Mouse (Mus musculus) megakaryocyte, embryonic 14.5 days (primary cell): ENCODE results near the gene Anapc16. TPM values are rescaled to one million over a fixed set of nuclear protein-coding genes. Genes with fewer than 3 reads are reported as not detected.

ENCODE experiments used
- H3K27me3 ChIP-seq: replicated peaks from 2 replicates; pipeline ENCODE3; 2012; ENCODE audit warnings: inconsistent platforms
- H3K36me3 ChIP-seq: replicated peaks from 2 replicates; pipeline ENCODE3; 2012; ENCODE audit warnings: low read length, inconsistent platforms, mixed read lengths
- H3K4me1 ChIP-seq: 2 replicates; pipeline ENCODE4 v1.6.1; 2012; ENCODE audit warnings: inconsistent platforms
- H3K4me3 ChIP-seq: replicated peaks from 2 replicates; pipeline ENCODE3; 2012; ENCODE audit warnings: moderate library complexity, mild to moderate bottlenecking, inconsistent platforms
- H3K9me3 ChIP-seq: 2 replicates; pipeline ENCODE4 v1.6.1; 2012; ENCODE audit warnings: inconsistent platforms
- FLI1 ChIP-seq: IDR thresholded peaks from 2 replicates; pipeline ENCODE4 v1.6.1; 2012; ENCODE audit warnings: low read length, inconsistent platforms, mixed read lengths
- GATA1 ChIP-seq: IDR thresholded peaks from 3 replicates; pipeline ENCODE4 v1.6.1; 2012; ENCODE audit warnings: mixed read lengths, low read length, inconsistent platforms, borderline replicate concordance
- polyA plus RNA-seq: library from polyadenylated mRNA; stranded (reverse); fragments of >175 nt; gene quantifications from 2 replicates; pipeline ENCODE4 v1.2.3, GENCODE M21; 2012; ENCODE audit warnings: low replicate concordance; ENCODE audit not compliant: insufficient read depth

The Anapc16 gene
- polyA plus RNA-seq, 1 experiment: 169 TPM

GRCm38 (mm10) chr10:59974191-59974664 lies 28.7 kb downstream of the Anapc16 start:
- Histone ChIP-seq H3K9me3 (no peaks in the 10 kb centered on the region), H3K4me3 (peak overlapping the region; percentile 83), H3K27me3 (no peaks in the 10 kb centered on the region), H3K36me3 (no peaks in the 10 kb centered on the region), H3K4me1 (peaks cover 90% of the 10 kb centered on the region)
- TF ChIP-seq FLI1 (no peak), GATA1 (no peak)

GRCm38 (mm10) chr10:59973400-59973799 lies 29.5 kb downstream of the Anapc16 start:
- Histone ChIP-seq H3K4me3 (no peak overlapping the region), H3K36me3 (no peaks in the 10 kb centered on the region), H3K4me1 (peaks cover 81% of the 10 kb centered on the region), H3K27me3 (no peaks in the 10 kb centered on the region), H3K9me3 (no peaks in the 10 kb centered on the region)
- no peak for TF ChIP-seq FLI1

DNA sequence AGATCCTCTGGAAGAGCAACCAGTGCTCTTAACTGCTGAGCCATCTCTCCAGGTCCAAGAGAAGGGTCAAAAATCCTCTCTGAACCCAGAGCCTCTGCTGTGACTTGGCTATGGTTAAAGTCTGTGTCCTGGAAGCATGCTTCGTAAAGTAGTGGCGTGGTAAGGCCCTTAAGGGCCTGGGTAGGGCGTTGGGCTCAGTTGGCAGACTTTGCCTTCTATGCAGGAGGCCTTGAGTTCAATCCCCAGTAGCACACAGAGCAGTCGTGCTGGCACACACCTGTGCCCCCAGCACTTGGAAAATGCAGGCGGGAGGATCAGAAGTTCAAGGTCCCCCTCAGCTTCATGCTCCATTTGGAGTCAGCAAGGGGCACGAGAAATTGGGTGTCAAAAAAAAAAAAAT lies 29.9 kb downstream of the Anapc16 start:
- Histone ChIP-seq H3K9me3 (no peaks in the 10 kb centered on the region), H3K4me1 (peaks cover 78% of the 10 kb centered on the region), H3K27me3 (no peaks in the 10 kb centered on the region), H3K4me3 (no peak overlapping the region), H3K36me3 (no peaks in the 10 kb centered on the region)
- TF ChIP-seq FLI1: no peak
- no peak for TF ChIP-seq GATA1

- no peaks in the 10 kb centered on the region for H3K27me3 ChIP-seq
- no peak overlapping the region for H3K4me3 ChIP-seq
- peaks cover 2% of the 10 kb centered on the region for H3K9me3 ChIP-seq
- TF ChIP-seq FLI1 (no peak), GATA1 (no peak)
- no peaks in the 10 kb centered on the region for H3K36me3 ChIP-seq
- peaks cover 77% of the 10 kb centered on the region for H3K4me1 ChIP-seq
Observed at GRCm38 (mm10) chr10:59972534-59972933, 30.4 kb downstream of the Anapc16 start.

DNA sequence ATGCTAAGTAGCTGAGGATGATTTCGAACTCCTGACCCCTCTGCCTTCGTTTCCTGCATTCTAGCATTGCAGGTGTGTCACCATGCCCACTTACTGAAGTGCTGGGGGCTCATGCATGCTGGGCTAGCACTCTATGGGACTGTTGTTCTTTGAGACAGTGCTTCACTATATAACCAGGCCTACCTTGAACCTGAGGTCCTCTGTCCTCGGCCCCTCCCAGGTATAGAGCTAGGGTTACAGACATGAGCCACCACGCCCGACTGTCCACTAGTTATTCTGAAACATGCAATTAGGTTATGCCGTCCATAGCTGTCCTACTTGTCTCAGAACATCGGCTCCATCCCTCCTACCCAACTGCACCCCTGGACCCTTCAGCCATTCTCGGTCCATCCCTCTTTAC lies 31.1 kb downstream of the Anapc16 start:
- Histone ChIP-seq H3K36me3 (peaks cover 3% of the 10 kb centered on the region), H3K27me3 (no peaks in the 10 kb centered on the region), H3K9me3 (peaks cover 9% of the 10 kb centered on the region), H3K4me3 (no peak overlapping the region), H3K4me1 (peaks cover 70% of the 10 kb centered on the region)
- TF ChIP-seq GATA1 (no peak), FLI1 (no peak)

GRCm38 (mm10) chr10:59970450-59971062 lies 32.4 kb downstream of the Anapc16 start:
- no peaks in the 10 kb centered on the region for H3K27me3 ChIP-seq
- peak overlapping the region; percentile 92 for H3K4me3 ChIP-seq
- H3K36me3 ChIP-seq: peaks cover 3% of the 10 kb centered on the region
- no peak for TF ChIP-seq GATA1
- no peak for TF ChIP-seq FLI1
- peaks cover 11% of the 10 kb centered on the region for H3K9me3 ChIP-seq
- H3K4me1 ChIP-seq: peaks cover 67% of the 10 kb centered on the region

GRCm38 (mm10) chr10:59969821-59970449 lies 33.0 kb downstream of the Anapc16 start:
- Histone ChIP-seq H3K4me1 (peaks cover 68% of the 10 kb centered on the region), H3K36me3 (peaks cover 3% of the 10 kb centered on the region), H3K9me3 (peaks cover 11% of the 10 kb centered on the region), H3K4me3 (peak overlapping the region; percentile 92), H3K27me3 (no peaks in the 10 kb centered on the region)
- TF ChIP-seq GATA1: no peak
- no peak for TF ChIP-seq FLI1

- peaks cover 11% of the 10 kb centered on the region for H3K9me3 ChIP-seq
- H3K4me1 ChIP-seq: peaks cover 61% of the 10 kb centered on the region
- peaks cover 3% of the 10 kb centered on the region for H3K36me3 ChIP-seq
- no peak for TF ChIP-seq FLI1
- TF ChIP-seq GATA1: no peak
- no peaks in the 10 kb centered on the region for H3K27me3 ChIP-seq
- no peak overlapping the region for H3K4me3 ChIP-seq
Observed at GRCm38 (mm10) chr10:59967309-59967942, 35.5 kb downstream of the Anapc16 start.

DNA sequence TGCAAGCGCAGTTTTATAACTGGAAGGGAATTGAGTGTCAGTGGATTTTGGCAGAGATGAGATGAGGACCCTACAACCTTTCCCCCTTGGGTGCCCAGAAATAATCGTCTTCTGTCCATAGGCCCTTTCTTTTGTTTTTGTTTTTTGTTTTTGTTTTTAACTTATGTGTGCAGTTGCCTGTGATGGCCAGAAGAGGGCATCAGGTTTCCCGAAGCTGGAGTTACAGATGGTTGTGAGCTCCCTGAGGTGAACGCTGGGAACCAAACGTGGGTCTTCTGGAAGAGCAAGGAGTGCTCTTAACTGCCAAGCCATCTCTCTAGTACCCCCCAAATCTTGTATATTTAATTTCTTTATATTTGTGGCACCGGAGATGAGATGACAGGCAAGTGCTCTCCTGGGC lies 36.2 kb downstream of the Anapc16 start:
- Histone ChIP-seq H3K27me3 (no peaks in the 10 kb centered on the region), H3K4me1 (peaks cover 54% of the 10 kb centered on the region), H3K4me3 (no peak overlapping the region), H3K36me3 (peaks cover 3% of the 10 kb centered on the region), H3K9me3 (peaks cover 11% of the 10 kb centered on the region)
- TF ChIP-seq GATA1: no peak
- TF ChIP-seq FLI1: no peak

- H3K27me3 ChIP-seq: no peaks in the 10 kb centered on the region
- TF ChIP-seq FLI1 (no peak), GATA1 (no peak)
- peaks cover 47% of the 10 kb centered on the region for H3K4me1 ChIP-seq
- peaks cover 11% of the 10 kb centered on the region for H3K9me3 ChIP-seq
- H3K4me3 ChIP-seq: no peak overlapping the region
- peaks cover 3% of the 10 kb centered on the region for H3K36me3 ChIP-seq
Observed at GRCm38 (mm10) chr10:59965788-59966187, 37.1 kb downstream of the Anapc16 start.
